Mouse (Mus musculus) bone marrow, adult 2 months (tissue): ENCODE measurements around the gene Uap1. TPM values are rescaled to one million over a fixed set of nuclear protein-coding genes. Genes with fewer than 3 reads are reported as not detected.
A peak's percentile ranks its signal among the peaks of the same experiment; 100 is the strongest.
"Not testable (repeated sequence)": the region's sequence is repeated elsewhere in the genome, so short reads cannot be mapped to it uniquely, and the experiment has no call there.

Experiments used
- H3K27ac ChIP-seq: fragments of 200-500 bp; 2 replicates; pipeline ENCODE4 v1.5.1; 2012; ENCODE audit warnings: low read depth, mild to moderate bottlenecking, control low read depth, inconsistent platforms, low read length; ENCODE audit not compliant: control insufficient read depth, poor library complexity, insufficient read depth
- H3K4me1 ChIP-seq: fragments of 200-500 bp; 2 replicates; pipeline ENCODE4 v1.6.1; 2011; ENCODE audit warnings: low read length; ENCODE audit not compliant: control insufficient read depth, insufficient read depth
- H3K4me3 ChIP-seq: fragments of 200-500 bp; replicated peaks from 2 replicates; pipeline ENCODE3; 2011; ENCODE audit warnings: mild to moderate bottlenecking, low read depth, low read length, control low read depth; ENCODE audit not compliant: control insufficient read depth
- CTCF ChIP-seq: fragments of 200-500 bp; IDR thresholded peaks from 2 replicates; pipeline ENCODE4 v1.5.1; 2011; ENCODE audit warnings: low read length, control low read depth; ENCODE audit not compliant: control insufficient read depth, insufficient read depth
- POLR2A ChIP-seq: fragments of 200-500 bp; IDR thresholded peaks from 2 replicates; pipeline ENCODE4 v1.6.1; 2011; ENCODE audit warnings: low read depth, mild to moderate bottlenecking, control low read depth, low read length, borderline replicate concordance; ENCODE audit not compliant: control insufficient read depth
- WGBS: fragments of 180-500 bp; shearing (Covaris S2); methylation state at CpG from one replicate; pipeline ENCODE4 v1.1.7; 2018; 5-methylcytosine and 5-hydroxymethylcytosine counted together
- polyA plus RNA-seq: library from polyadenylated mRNA; stranded (reverse); fragments of >200 nt; gene quantifications from 2 replicates; pipeline ENCODE4 v1.2.4, GENCODE M21; 2011; ENCODE audit warnings: low replicate concordance; ENCODE audit not compliant: missing spikeins, insufficient read depth, insufficient read length

The Uap1 gene
- polyA plus RNA-seq, 1 experiment, result 23.4 TPM

DNA sequence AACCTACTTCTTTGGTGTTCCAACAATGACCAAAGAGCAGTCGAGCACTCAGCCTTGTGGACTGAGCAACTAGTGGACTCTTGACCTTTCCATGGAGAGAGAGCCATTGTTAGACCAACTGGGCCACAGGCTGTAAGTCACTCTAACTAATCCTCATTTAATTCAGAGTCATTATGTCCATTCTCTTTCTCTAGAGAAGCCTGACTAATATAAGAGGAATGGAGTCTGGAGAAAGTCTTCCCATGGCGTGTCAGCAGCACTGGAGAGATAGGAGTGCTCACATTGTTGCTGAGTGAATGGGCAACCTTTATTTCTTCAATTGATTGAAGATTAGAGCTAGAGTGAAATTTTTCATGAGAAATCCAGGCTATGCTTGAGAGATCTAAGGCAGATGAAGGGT lies 50.1 kb downstream of the Uap1 start:
- WGBS, result 78% methylated on average over 2 of the region's 2 CpGs
- TF ChIP-seq CTCF (no peak), POLR2A (no peak)
- Histone ChIP-seq H3K4me3 (no peak overlapping the region), H3K4me1 (no peaks in the 10 kb centered on the region), H3K27ac (no peak overlapping the region)

DNA sequence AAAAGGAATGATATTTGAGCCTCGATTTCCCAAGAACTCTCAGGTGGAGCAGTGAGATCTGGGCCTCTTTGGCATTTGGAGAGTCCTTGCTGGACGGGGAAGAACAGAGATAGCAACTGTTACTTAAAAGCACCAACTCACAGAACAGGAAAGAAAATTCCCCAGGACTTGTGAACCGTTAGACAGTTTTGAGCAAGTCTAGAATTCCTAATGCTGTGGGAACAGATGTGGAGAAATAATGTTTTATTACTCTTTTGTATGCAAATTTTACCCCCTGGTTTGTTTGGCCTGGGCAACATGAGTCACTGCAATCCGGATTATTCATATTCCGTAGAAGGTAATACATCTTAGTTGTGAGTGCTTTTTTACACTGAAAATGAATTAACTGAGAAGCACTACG lies 61.1 kb downstream of the Uap1 start:
- Histone ChIP-seq H3K27ac (no peak overlapping the region), H3K4me1 (no peaks in the 10 kb centered on the region), H3K4me3 (no peak overlapping the region)
- WGBS, result 88% methylated on average over 6 of the region's 6 CpGs
- no peak for TF ChIP-seq CTCF
- TF ChIP-seq POLR2A, result no peak

DNA sequence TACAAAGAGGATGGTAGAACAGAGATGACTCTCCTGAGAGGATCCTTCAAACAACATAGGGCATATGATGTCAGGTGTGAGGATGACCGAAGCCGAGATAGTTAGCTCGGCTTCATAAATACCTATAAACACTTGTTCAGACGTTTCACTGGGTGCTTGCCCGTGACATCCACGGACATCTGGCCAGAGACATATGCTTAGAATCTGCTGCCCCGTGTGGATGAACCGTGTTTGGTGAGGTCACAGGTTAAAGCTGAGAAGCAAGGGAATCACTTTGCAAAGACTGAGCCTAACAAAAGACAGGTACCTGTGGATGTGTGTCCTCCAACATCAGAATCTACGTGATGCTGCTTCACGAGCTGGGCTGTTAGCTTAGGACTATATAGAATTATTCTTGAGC lies 62.5 kb downstream of the Uap1 start:
- no peaks in the 10 kb centered on the region for H3K4me1 ChIP-seq
- H3K4me3 ChIP-seq, result no peak overlapping the region
- 83% methylated on average over 10 of the region's 10 CpGs for WGBS
- TF ChIP-seq CTCF (no peak), POLR2A (no peak)
- no peak overlapping the region for H3K27ac ChIP-seq

DNA sequence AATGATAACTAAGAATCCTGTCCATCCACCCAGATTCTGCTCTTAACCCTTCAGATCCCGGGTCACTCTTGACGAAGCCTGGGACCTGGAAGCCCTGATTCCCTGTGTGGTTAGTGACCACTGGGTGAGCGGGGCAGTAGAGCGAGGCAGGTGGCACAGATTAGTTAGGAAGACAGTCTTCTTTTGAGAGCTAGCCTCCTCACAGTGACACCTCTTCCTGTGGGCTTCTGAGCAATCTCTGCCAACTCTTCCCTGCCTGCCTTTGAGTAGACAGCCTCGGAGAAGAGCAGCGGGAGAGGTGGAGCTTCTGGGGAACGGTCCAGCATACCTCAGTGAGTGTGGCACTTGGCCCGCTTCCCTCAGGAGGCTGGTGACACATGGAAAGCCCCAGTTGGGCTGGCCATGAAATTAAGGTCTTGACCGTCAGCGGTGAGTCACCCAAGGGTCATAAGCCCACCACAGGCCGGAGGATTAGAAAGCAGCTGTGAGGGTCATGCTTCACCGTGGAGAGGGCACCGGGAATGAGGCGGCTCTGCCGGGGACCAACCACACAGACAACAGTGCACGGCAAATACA lies 63.0 kb downstream of the Uap1 start:
- Histone ChIP-seq H3K27ac (no peak overlapping the region), H3K4me1 (no peaks in the 10 kb centered on the region), H3K4me3 (no peak overlapping the region)
- 83% methylated on average over 16 of the region's 16 CpGs for WGBS
- TF ChIP-seq POLR2A (no peak), CTCF (no peak)

DNA sequence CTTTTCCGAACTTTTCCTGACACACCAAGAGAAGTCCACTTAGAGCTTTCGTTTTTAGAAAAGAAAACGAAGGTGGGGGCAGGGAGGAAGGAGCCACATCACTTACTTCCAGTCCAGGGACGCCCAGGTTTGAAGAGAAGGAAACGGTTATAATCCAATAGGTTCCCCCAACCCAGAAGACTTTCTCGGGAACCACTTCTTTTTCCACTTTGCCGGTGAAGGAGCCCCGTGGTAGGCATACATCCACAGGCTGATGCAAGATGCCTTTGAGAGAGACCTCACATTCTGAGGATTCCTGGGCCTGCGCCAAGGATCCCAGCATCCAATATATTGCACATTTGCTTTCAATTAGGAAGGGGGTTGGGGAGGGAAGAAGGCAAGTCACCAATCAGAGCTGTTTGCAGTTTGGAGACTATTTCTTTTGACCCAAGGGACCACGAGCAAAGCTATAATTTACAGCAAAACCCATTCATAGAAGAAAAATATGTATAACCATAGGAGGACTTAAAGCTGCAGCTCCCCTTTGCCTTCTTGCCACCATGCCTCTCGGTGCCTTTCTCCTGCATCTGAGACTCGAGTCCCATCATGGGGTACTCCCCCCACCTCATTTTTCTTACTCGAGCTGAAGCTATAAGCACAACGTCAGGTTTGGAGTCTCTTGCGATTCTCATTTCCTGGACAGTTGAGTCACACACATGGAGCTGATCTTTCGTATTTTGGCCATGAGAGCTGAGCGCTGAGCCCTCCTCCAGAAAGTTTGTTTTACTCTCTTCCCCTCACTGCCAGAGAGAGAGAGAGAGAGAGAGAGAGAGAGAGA lies 64.0 kb downstream of the Uap1 start, which contains the start of gene Ddr2:
Ddr2 (minus strand) TSS at position 247 of the 817 bp plus-strand sequence.
- no peak for TF ChIP-seq POLR2A
- TF ChIP-seq CTCF, result no peak

DNA sequence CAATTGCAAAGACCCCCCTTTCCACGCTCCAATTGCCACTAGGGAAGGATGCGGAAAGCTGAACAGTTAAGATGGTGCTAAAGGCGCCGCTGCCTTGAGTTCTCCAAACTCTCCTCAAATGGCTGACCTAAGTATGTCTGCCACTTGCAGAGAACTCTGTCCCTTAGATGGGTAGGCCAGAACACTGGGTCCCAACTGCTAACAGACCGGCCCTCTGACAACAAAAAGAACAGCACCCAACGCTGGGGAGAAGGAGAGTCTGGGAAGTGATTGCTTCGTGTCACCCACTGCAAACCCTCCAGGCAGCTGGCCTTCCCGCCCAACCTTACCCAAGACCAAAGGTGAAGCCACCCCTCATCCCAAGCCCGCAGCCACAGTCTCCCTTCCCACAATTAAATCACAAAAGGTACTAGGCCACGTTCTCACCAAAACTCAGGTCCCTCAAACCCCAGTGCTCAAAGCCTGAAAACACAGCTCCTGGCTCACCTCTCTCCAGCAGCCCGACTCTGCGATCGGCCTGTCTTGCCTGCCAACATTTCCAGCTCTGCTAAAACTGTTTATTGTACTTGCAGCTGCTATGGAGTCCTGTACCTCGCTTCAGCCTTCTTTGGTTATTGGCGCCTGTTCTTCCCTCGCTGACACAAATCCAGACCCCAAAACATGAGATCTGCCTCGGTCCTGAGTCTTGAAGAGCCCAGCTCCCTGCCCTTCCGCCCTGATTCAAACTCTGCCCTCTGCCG lies 64.8 kb downstream of the Uap1 start:
- no peak overlapping the region for H3K27ac ChIP-seq
- 86% methylated on average over 19 of the region's 19 CpGs for WGBS
- no peak for TF ChIP-seq POLR2A
- TF ChIP-seq CTCF, result no peak
- no peaks in the 10 kb centered on the region for H3K4me1 ChIP-seq
- peak overlapping the region; percentile 7 for H3K4me3 ChIP-seq

More for the DNA sequence above, 64.0 kb downstream of the Uap1 start, which contains the start of gene Ddr2:
- Histone ChIP-seq H3K4me3 (peak within 1 kb of the TSS; percentile 7), H3K4me1 (no peaks in the 10 kb centered on the region), H3K27ac (no peak within 1 kb of the TSS)
- 73% methylated on average over 17 of the region's 17 CpGs for WGBS

DNA sequence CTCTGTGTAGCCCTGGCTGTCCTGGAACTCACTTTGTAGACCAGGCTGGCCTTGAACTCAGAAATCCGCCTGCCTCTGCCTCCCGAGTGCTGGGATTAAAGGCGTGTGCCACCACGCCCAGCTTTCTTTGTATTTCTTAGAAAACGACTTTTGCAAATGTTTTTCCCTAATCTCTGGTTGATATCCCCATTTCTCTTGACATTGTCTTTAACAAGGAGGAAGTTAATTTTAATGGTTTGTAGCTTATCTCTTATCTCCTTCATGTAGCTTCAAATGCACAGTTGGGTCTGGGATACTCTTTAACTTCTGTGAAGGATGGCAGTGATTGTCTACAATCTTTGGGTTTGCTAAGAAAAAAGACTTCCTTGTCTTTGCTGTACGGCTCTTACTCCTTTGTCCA lies 71.9 kb downstream of the Uap1 start:
- not testable (repeated sequence) for H3K27ac ChIP-seq, H3K4me1 ChIP-seq
- 70% methylated on average over 6 of the region's 6 CpGs for WGBS

More for the DNA sequence above, 71.9 kb downstream of the Uap1 start:
- not testable (repeated sequence) for H3K4me3 ChIP-seq

Other genes with a start within 250 kb of the Uap1 start
- not detected in 2 replicates for gene Ccdc190, start 246.3 kb downstream of the Uap1 start, polyA plus RNA-seq
- gene Hsd17b7, start 205.7 kb downstream of the Uap1 start, polyA plus RNA-seq, result 1.0 and 1.1 TPM in 2 replicates
- 3.2 and 6.0 TPM in 2 replicates for gene Ddr2, start 64.2 kb downstream of the Uap1 start, polyA plus RNA-seq
- gene Uhmk1, start 40.4 kb upstream of the Uap1 start, polyA plus RNA-seq, result 15.9 and 16.0 TPM in 2 replicates
- gene Sh2d1b2, start 57.8 kb upstream of the Uap1 start, polyA plus RNA-seq, result not detected in 2 replicates
- gene Sh2d1b1, start 102.4 kb upstream of the Uap1 start, polyA plus RNA-seq, result 2.5 and 2.8 TPM in 2 replicates
- gene Gm7694, start 131.4 kb upstream of the Uap1 start, polyA plus RNA-seq, result 5.0 and 8.3 TPM in 2 replicates
- gene Spata46, start 133.8 kb upstream of the Uap1 start, polyA plus RNA-seq, result not detected in 2 replicates